Mouse (Mus musculus): ENCODE measurements around the gene Carmil1. TPM values are rescaled to one million over a fixed set of nuclear protein-coding genes. Genes with fewer than 3 reads are reported as not detected.

Carmil1 gene
- 25.4 and 26.6 TPM in 2 replicates for polyA plus RNA-seq (2015; fragmentation: Nextera tagmentation; extraction: Ambion mirVana)

- WGBS: under 1% methylated on average over 89 of the region's 96 CpGs
- peak within 1 kb of the TSS; percentile 63 for H3K4me3 ChIP-seq
- H3K4me2 ChIP-seq: peak within 1 kb of the TSS; percentile 95
- H3K27me3 ChIP-seq: peaks cover 3% of the 10 kb centered on the region; the same call in 1 of the 2 replicates
- H3K9me3 ChIP-seq: no peaks in the 10 kb centered on the region
- H3K27ac ChIP-seq (replicated peaks): peak within 1 kb of the TSS; percentile 94
- H3K4me1 ChIP-seq (replicated peaks): peaks cover 22% of the 10 kb centered on the region
- no peaks in the 10 kb centered on the region for H3K36me3 ChIP-seq
- peak within 1 kb of the TSS; percentile 86 for H3K9ac ChIP-seq
- ATAC-seq (ENCODE audit: low read depth): peak; percentile 99
These were observed at the start of gene Carmil1 for GRCm38 (mm10) chr13:24280439-24281431. Carmil1 (minus strand) TSS chr13:24280795.

GRCm38 (mm10) chr13:24330128-24330527, 49.5 kb upstream of the Carmil1 start:
- H3K27me3 ChIP-seq: no peaks in the 10 kb centered on the region
- no peak for ATAC-seq (ENCODE audit: low read depth)
- H3K4me3 ChIP-seq: no peak overlapping the region
- no peaks in the 10 kb centered on the region for H3K4me1 ChIP-seq (replicated peaks)
- H3K9ac ChIP-seq: no peak overlapping the region
- H3K9me3 ChIP-seq: no peaks in the 10 kb centered on the region
- H3K4me2 ChIP-seq: no peak overlapping the region
- H3K27ac ChIP-seq (replicated peaks): no peak overlapping the region
- WGBS: 85% methylated on average over 4 of the region's 4 CpGs
- H3K36me3 ChIP-seq: no peaks in the 10 kb centered on the region

- H3K4me2 ChIP-seq: no peak overlapping the region
- no peaks in the 10 kb centered on the region for H3K36me3 ChIP-seq
- ATAC-seq (ENCODE audit: low read depth): no peak
- H3K27ac ChIP-seq (replicated peaks): no peak overlapping the region
- 86% methylated on average over 9 of the region's 9 CpGs for WGBS
- no peak overlapping the region for H3K9ac ChIP-seq
- H3K4me1 ChIP-seq (replicated peaks): no peaks in the 10 kb centered on the region
- no peak overlapping the region for H3K4me3 ChIP-seq
- no peaks in the 10 kb centered on the region for H3K9me3 ChIP-seq
- no peaks in the 10 kb centered on the region for H3K27me3 ChIP-seq
These were observed 47.6 kb upstream of the Carmil1 start for GRCm38 (mm10) chr13:24328036-24328817.

GRCm38 (mm10) chr13:24327201-24327600, 46.6 kb upstream of the Carmil1 start, which contains the start of gene Cmah:
Cmah (plus strand) TSS chr13:24327404.
- H3K27ac ChIP-seq (replicated peaks): no peak within 1 kb of the TSS
- no peak for ATAC-seq (ENCODE audit: low read depth)
- H3K9ac ChIP-seq: no peak within 1 kb of the TSS
- H3K4me2 ChIP-seq: no peak within 1 kb of the TSS
- no peaks in the 10 kb centered on the region for H3K9me3 ChIP-seq
- no peak within 1 kb of the TSS for H3K4me3 ChIP-seq
- no peaks in the 10 kb centered on the region for H3K36me3 ChIP-seq
- H3K4me1 ChIP-seq (replicated peaks): no peaks in the 10 kb centered on the region
- H3K27me3 ChIP-seq: no peaks in the 10 kb centered on the region
- 87% methylated on average over 5 of the region's 5 CpGs for WGBS

GRCm38 (mm10) chr13:24321313-24321712, 40.7 kb upstream of the Carmil1 start:
- Histone ChIP-seq H3K27ac (replicated peaks) (no peak overlapping the region), H3K27me3 (no peaks in the 10 kb centered on the region), H3K36me3 (no peaks in the 10 kb centered on the region), H3K4me3 (no peak overlapping the region), H3K9ac (no peak overlapping the region), H3K4me2 (no peak overlapping the region), H3K9me3 (no peaks in the 10 kb centered on the region), H3K4me1 (replicated peaks) (no peaks in the 10 kb centered on the region)
- no peak for ATAC-seq (ENCODE audit: low read depth)
- WGBS: 65% methylated on average over 6 of the region's 6 CpGs

- WGBS: 30% methylated on average over 4 of the region's 4 CpGs
- ATAC-seq (ENCODE audit: low read depth): no peak
These were observed 38.0 kb upstream of the Carmil1 start for GRCm38 (mm10) chr13:24318618-24319017.

GRCm38 (mm10) chr13:24316563-24316962, 36.0 kb upstream of the Carmil1 start:
- no peak overlapping the region for H3K9ac ChIP-seq
- no peaks in the 10 kb centered on the region for H3K27me3 ChIP-seq
- H3K9me3 ChIP-seq: no peaks in the 10 kb centered on the region
- H3K36me3 ChIP-seq: no peaks in the 10 kb centered on the region
- ATAC-seq (ENCODE audit: low read depth): no peak
- no peak overlapping the region for H3K4me2 ChIP-seq
- WGBS: 75% methylated on average over 3 of the region's 3 CpGs
- H3K4me1 ChIP-seq (replicated peaks): no peaks in the 10 kb centered on the region
- H3K27ac ChIP-seq (replicated peaks): no peak overlapping the region
- no peak overlapping the region for H3K4me3 ChIP-seq

More at GRCm38 (mm10) chr13:24318618-24319017, 38.0 kb upstream of the Carmil1 start:
- Histone ChIP-seq H3K9me3 (no peaks in the 10 kb centered on the region), H3K4me1 (replicated peaks) (no peaks in the 10 kb centered on the region), H3K9ac (no peak overlapping the region), H3K27me3 (no peaks in the 10 kb centered on the region), H3K4me2 (no peak overlapping the region), H3K36me3 (no peaks in the 10 kb centered on the region), H3K27ac (replicated peaks) (no peak overlapping the region), H3K4me3 (no peak overlapping the region)

- no peak overlapping the region for H3K4me2 ChIP-seq
- H3K27me3 ChIP-seq: no peaks in the 10 kb centered on the region
- H3K36me3 ChIP-seq: no peaks in the 10 kb centered on the region
- H3K4me3 ChIP-seq: no peak overlapping the region
- H3K9ac ChIP-seq: no peak overlapping the region
- no peaks in the 10 kb centered on the region for H3K4me1 ChIP-seq (replicated peaks)
- ATAC-seq (ENCODE audit: low read depth): no peak
- H3K9me3 ChIP-seq: no peaks in the 10 kb centered on the region
- 90% methylated on average over 8 of the region's 8 CpGs for WGBS
- H3K27ac ChIP-seq (replicated peaks): no peak overlapping the region
These were observed 30.7 kb upstream of the Carmil1 start for GRCm38 (mm10) chr13:24311011-24311940.

- Histone ChIP-seq H3K27me3 (no peaks in the 10 kb centered on the region), H3K4me1 (replicated peaks) (no peaks in the 10 kb centered on the region), H3K36me3 (no peaks in the 10 kb centered on the region), H3K4me3 (no peak overlapping the region), H3K4me2 (no peak overlapping the region), H3K9me3 (no peaks in the 10 kb centered on the region), H3K9ac (no peak overlapping the region), H3K27ac (replicated peaks) (no peak overlapping the region)
- 59% methylated on average over 4 of the region's 4 CpGs for WGBS
- no peak for ATAC-seq (ENCODE audit: low read depth)
These were observed 25.7 kb upstream of the Carmil1 start for GRCm38 (mm10) chr13:24306248-24306647.

- Histone ChIP-seq H3K9me3 (no peaks in the 10 kb centered on the region), H3K4me2 (no peak overlapping the region), H3K27me3 (no peaks in the 10 kb centered on the region), H3K4me3 (no peak overlapping the region), H3K27ac (replicated peaks) (no peak overlapping the region), H3K9ac (no peak overlapping the region), H3K4me1 (replicated peaks) (no peaks in the 10 kb centered on the region), H3K36me3 (no peaks in the 10 kb centered on the region)
- 67% methylated on average over 4 of the region's 4 CpGs for WGBS
- no peak for ATAC-seq (ENCODE audit: low read depth)
These were observed 24.9 kb upstream of the Carmil1 start for GRCm38 (mm10) chr13:24305486-24305885.

- no peak for ATAC-seq (ENCODE audit: low read depth)
- WGBS: 15% methylated on average over 4 of the region's 4 CpGs
These were observed 16.7 kb upstream of the Carmil1 start for GRCm38 (mm10) chr13:24297252-24297651.

More at GRCm38 (mm10) chr13:24297252-24297651, 16.7 kb upstream of the Carmil1 start:
- H3K9ac ChIP-seq: no peak overlapping the region
- H3K9me3 ChIP-seq: no peaks in the 10 kb centered on the region
- no peaks in the 10 kb centered on the region for H3K27me3 ChIP-seq
- H3K27ac ChIP-seq (replicated peaks): no peak overlapping the region
- H3K4me3 ChIP-seq: no peak overlapping the region
- H3K36me3 ChIP-seq: no peaks in the 10 kb centered on the region
- H3K4me1 ChIP-seq (replicated peaks): no peaks in the 10 kb centered on the region
- H3K4me2 ChIP-seq: no peak overlapping the region
